Comparison of ENCODE assay signal across 8 mouse cellular contexts in the genomic region with DNA sequence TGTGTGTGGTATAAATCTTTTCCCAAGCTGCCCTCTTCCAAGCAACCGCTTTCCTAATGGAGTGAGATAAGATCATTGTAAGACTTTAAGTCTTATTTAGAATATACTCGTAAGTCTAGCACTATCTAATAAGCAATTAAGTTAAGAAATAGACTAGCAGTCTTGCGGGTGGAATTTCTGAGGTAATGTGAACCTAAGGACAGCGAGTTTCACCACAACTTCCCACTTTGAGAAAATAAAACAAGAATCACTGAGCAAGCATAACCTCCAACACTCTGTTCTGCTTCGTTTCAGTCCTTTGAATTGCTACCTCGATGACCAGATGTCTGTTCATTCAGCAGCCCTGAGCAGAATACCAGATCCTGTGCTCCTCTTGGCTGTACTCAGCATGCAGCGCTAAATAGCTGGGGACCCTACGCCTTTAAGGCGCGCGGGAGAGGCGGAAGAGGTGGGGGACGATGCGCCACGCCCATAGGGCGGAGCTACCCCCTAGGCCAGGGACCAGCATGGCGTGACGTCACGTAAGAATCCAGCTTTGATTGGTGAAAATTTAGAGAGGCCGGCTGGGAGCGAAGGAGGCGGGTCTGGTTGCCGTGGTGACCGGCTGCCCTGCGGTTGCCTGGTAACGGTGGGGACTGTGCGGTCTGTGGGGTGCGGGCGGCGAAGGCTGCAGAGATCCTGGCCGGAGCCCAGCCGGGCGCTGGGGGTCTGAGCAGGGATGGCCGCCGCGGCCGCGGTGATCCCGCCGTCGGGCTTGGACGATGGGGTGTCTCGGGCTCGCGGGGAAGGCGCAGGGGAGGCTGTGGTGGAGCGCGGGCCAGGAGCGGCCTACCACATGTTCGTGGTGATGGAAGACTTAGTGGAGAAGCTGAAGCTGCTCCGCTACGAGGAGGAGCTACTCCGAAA. TPM values are rescaled to one million over a fixed set of nuclear protein-coding genes. Genes with fewer than 3 reads are reported as not detected.
A peak's percentile ranks its signal among the peaks of the same experiment; 100 is the strongest.
DNase-seq lines count a peak whose midpoint lies in the region; ATAC-seq and TF ChIP-seq lines count a peak whose summit lies in the region.

A gene (plus strand): TSS at position 614 of the 906 bp plus-strand sequence.

- no peak for TF ChIP-seq CTCF in lung, postnatal 0 days (IDR thresholded peaks at IDR 0.05)

- no peak for TF ChIP-seq EP300 in lung, postnatal 0 days (IDR thresholded peaks at IDR 0.05)

- peak within 1 kb of the TSS; percentile 80 for H3K4me3 ChIP-seq in hindbrain, embryonic 10.5 days
- peak within 1 kb of the TSS; percentile 68 for H3K4me3 ChIP-seq in lung, postnatal 0 days (ENCODE audit: low read depth, low read length)

- peaks cover 18% of the 10 kb centered on the region; the same call in 1 of the 2 replicates for H3K4me1 ChIP-seq in hindbrain, embryonic 10.5 days (replicated peaks)
- H3K4me1 ChIP-seq in lung, postnatal 0 days (ENCODE audit: insufficient read depth, low read depth, low read length) = peaks cover 4% of the 10 kb centered on the region; the same call in 1 of the 2 replicates

- peak within 1 kb of the TSS; percentile 92 for H3K27ac ChIP-seq in hindbrain, embryonic 10.5 days
- H3K27ac ChIP-seq in lung, postnatal 0 days (ENCODE audit: low read length) = peak within 1 kb of the TSS; percentile 47; the same call in 1 of the 2 replicates

- DNase-seq in MN1 (ENCODE audit: low spot score) = peak; percentile 97
- peak; percentile 99 for DNase-seq in cerebellum, adult 9-10 months
- peak; percentile 98 for DNase-seq in hindbrain, embryonic 10.5 days (ENCODE audit: low spot score)
- peak; percentile 99 for DNase-seq in layer of hippocampus, adult 9-11 months
- DNase-seq in lung, postnatal 0 days (ENCODE audit: low spot score) = peak; percentile 99
- peak; percentile 96 for DNase-seq in ovary, postnatal 14 days (ENCODE audit: low spot score)
- peak; percentile 99 for DNase-seq in thymus, postnatal 14 days

- 3% methylated on average over 53 of the region's 53 CpGs for WGBS in hindbrain, embryonic 10.5 days
- WGBS in lung, postnatal 0 days = 2% methylated on average over 52 of the region's 53 CpGs

- peak within 1 kb of the TSS; percentile 86 for H3K4me2 ChIP-seq in lung, postnatal 0 days (replicated peaks; ENCODE audit: low read depth, low read length)

- no peaks in the 10 kb centered on the region for H3K9me3 ChIP-seq in hindbrain, embryonic 10.5 days
- H3K9me3 ChIP-seq in lung, postnatal 0 days (ENCODE audit: low read length) = no peaks in the 10 kb centered on the region

- H3K36me3 ChIP-seq in hindbrain, embryonic 10.5 days = no peaks in the 10 kb centered on the region
- no peaks in the 10 kb centered on the region for H3K36me3 ChIP-seq in lung, postnatal 0 days (ENCODE audit: insufficient read depth, low read length)

- peak within 1 kb of the TSS; percentile 50 for H3K9ac ChIP-seq in lung, postnatal 0 days (replicated peaks; ENCODE audit: low read depth)

- ATAC-seq in frontal cortex, adult (ENCODE audit: low TSS enrichment) = peak; percentile 98
- ATAC-seq in lung, postnatal 0 days = peak; percentile 100

- H3K27me3 ChIP-seq in hindbrain, embryonic 10.5 days (ENCODE audit: insufficient read depth, poor library complexity, severe bottlenecking) = no peaks in the 10 kb centered on the region
- H3K27me3 ChIP-seq in lung, postnatal 0 days (replicated peaks; ENCODE audit: insufficient read depth, low read length) = no peaks in the 10 kb centered on the region

RNA-seq across cellular contexts. Expression of the gene that starts here (rescaled TPM):
- polyA plus RNA-seq in hindbrain, embryonic 10.5 days (2016; fragmentation: Nextera tagmentation; extraction: Ambion mirVana) = 24.7 and 31.2 TPM in 2 replicates
- polyA plus RNA-seq in lung, postnatal 0 days (2015; fragmentation: Nextera tagmentation; extraction: Ambion mirVana) = 22.6 and 24.5 TPM in 2 replicates

Comparison
In these comparisons a context has a peak if more than half of its experiments do, and no peak if none do; other contexts are left out.
1. Peak in every context shown above with its lines: DNase-seq, ATAC-seq, H3K4me3 ChIP-seq and H3K27ac ChIP-seq.